Mouse (Mus musculus) myocyte (in vitro differentiated cells): ENCODE results near the gene Dtnb. TPM values are rescaled to one million over a fixed set of nuclear protein-coding genes. Genes with fewer than 3 reads are reported as not detected.

Experiments
- H3K27me3 ChIP-seq: one replicate; pipeline ENCODE4 v1.6.1; 2011; ENCODE audit not compliant: control insufficient read depth, insufficient read depth, insufficient read length
- H3K36me3 ChIP-seq: one replicate; pipeline ENCODE4 v1.6.1; 2011; ENCODE audit not compliant: control insufficient read depth, insufficient read depth
- H3K4me2 ChIP-seq: one replicate; pipeline ENCODE4 v1.6.1; 2011; ENCODE audit warnings: low read depth, control low read depth
- H3K4me3 ChIP-seq: one replicate; pipeline ENCODE4 v1.5.1; 2011; ENCODE audit warnings: mild to moderate bottlenecking, control low read depth, moderate library complexity
- H3K79me2 ChIP-seq: one replicate; pipeline ENCODE4 v1.6.1; 2011; ENCODE audit not compliant: control insufficient read depth, insufficient read depth
- H3ac ChIP-seq: one replicate; pipeline ENCODE4 v1.6.1; 2011; ENCODE audit not compliant: control insufficient read depth, insufficient read length
- CEBPB ChIP-seq: IDR thresholded peaks from 2 replicates; pipeline ENCODE4 v1.6.1; 2011; ENCODE audit warnings: mild to moderate bottlenecking, moderate library complexity; ENCODE audit not compliant: poor library complexity, insufficient read depth, severe bottlenecking
- E2F4 ChIP-seq: IDR thresholded peaks from one replicate; pipeline ENCODE4 v1.6.1; 2011; ENCODE audit warnings: mild to moderate bottlenecking, control low read depth, moderate library complexity; ENCODE audit not compliant: insufficient read depth
- MAX ChIP-seq: IDR thresholded peaks from one replicate; pipeline ENCODE4 v1.6.1; 2011; ENCODE audit warnings: low read depth, mild to moderate bottlenecking, control low read depth
- MYOD1 ChIP-seq, 3 experiments: IDR thresholded peaks; one replicate each; pipeline ENCODE4 v1.6.1; 2011; ENCODE audit warnings: control low read depth in 2 of 3, low read depth in 2 of 3, mild to moderate bottlenecking in 2 of 3, moderate library complexity in 1 of 3; ENCODE audit not compliant: insufficient read length in 2 of 3, control insufficient read depth in 1 of 3
- MYOG ChIP-seq, 3 experiments: IDR thresholded peaks; one replicate each; pipeline ENCODE4 v1.6.1; 2011; ENCODE audit warnings: control low read depth in 2 of 3, low read depth in 2 of 3, mild to moderate bottlenecking in 2 of 3; ENCODE audit not compliant: insufficient read length in 2 of 3, control insufficient read depth in 1 of 3, insufficient read depth in 1 of 3
- POLR2A ChIP-seq: IDR thresholded peaks from one replicate; pipeline ENCODE4 v1.6.1; 2011; ENCODE audit warnings: low read depth, mild to moderate bottlenecking, control low read depth, moderate library complexity; ENCODE audit not compliant: insufficient read length
- POLR2AphosphoS2 ChIP-seq: IDR thresholded peaks from one replicate; pipeline ENCODE4 v1.6.1; 2011; ENCODE audit warnings: low read depth, control low read depth; ENCODE audit not compliant: insufficient read length
- REST ChIP-seq: IDR thresholded peaks from one replicate; pipeline ENCODE4 v1.6.1; 2011; ENCODE audit warnings: mild to moderate bottlenecking, control low read depth, moderate library complexity; ENCODE audit not compliant: insufficient read depth, insufficient read length
- SRF ChIP-seq: IDR thresholded peaks from one replicate; pipeline ENCODE4 v1.6.1; 2011; ENCODE audit warnings: low read depth; ENCODE audit not compliant: control insufficient read depth, insufficient read length
- TCF12 ChIP-seq: IDR thresholded peaks from one replicate; pipeline ENCODE4 v1.6.1; 2011; ENCODE audit warnings: mild to moderate bottlenecking, control low read depth; ENCODE audit not compliant: poor library complexity, insufficient read depth, severe bottlenecking
- TCF3 ChIP-seq: IDR thresholded peaks from one replicate; pipeline ENCODE4 v1.6.1; 2011; ENCODE audit warnings: low read depth, control low read depth; ENCODE audit not compliant: insufficient read length
- USF1 ChIP-seq: IDR thresholded peaks from one replicate; pipeline ENCODE4 v1.6.1; 2011; ENCODE audit warnings: low read depth, mild to moderate bottlenecking, control low read depth, moderate library complexity
- polyA plus RNA-seq: library from polyadenylated mRNA; unstranded; fragments of >200 nt; fragmentation: generic; extraction: Trizol; gene quantifications from one replicate; pipeline ENCODE4 v1.2.1, GENCODE M21; 2012; ENCODE audit warnings: missing spikeins

The Dtnb gene
- polyA plus RNA-seq, 1 experiment = 5.5 TPM

GRCm38 (mm10) chr12:3776015-3776414 lies 203.8 kb downstream of the Dtnb start:
- no peak overlapping the region for H3K4me3 ChIP-seq
- no peak overlapping the region for H3ac ChIP-seq
- H3K27me3 ChIP-seq = no peaks in the 10 kb centered on the region
- H3K4me2 ChIP-seq = no peak overlapping the region
- H3K36me3 ChIP-seq = no peaks in the 10 kb centered on the region
- H3K79me2 ChIP-seq = no peaks in the 10 kb centered on the region
- no peak for TF ChIP-seq SRF
- no peak for TF ChIP-seq MAX
- no peak for TF ChIP-seq REST
- TF ChIP-seq TCF3 = no peak
- no peak for TF ChIP-seq CEBPB
- no peak for TF ChIP-seq E2F4
- no peak for TF ChIP-seq POLR2AphosphoS2
- no peak for TF ChIP-seq TCF12
- TF ChIP-seq POLR2A = no peak
- TF ChIP-seq USF1 = no peak
- TF ChIP-seq MYOD1 (IDR thresholded peaks at IDR 0.05; ENCODE audit: control insufficient read depth in 1 of 3, insufficient read length in 2 of 3, low read depth in 2 of 3) = no peak

- Histone ChIP-seq H3K4me3 (no peak overlapping the region), H3K79me2 (no peaks in the 10 kb centered on the region), H3ac (no peak overlapping the region), H3K4me2 (no peak overlapping the region), H3K36me3 (no peaks in the 10 kb centered on the region), H3K27me3 (no peaks in the 10 kb centered on the region)
- TF ChIP-seq MYOD1 (IDR thresholded peaks at IDR 0.05; ENCODE audit: control insufficient read depth in 1 of 3, insufficient read length in 2 of 3, low read depth in 2 of 3) (no peak), POLR2A (no peak), MYOG (IDR thresholded peaks at IDR 0.05; ENCODE audit: control insufficient read depth in 1 of 3, insufficient read depth in 1 of 3, insufficient read length in 2 of 3, low read depth in 2 of 3) (no peak), USF1 (no peak), MAX (no peak), POLR2AphosphoS2 (no peak), E2F4 (no peak), REST (no peak), SRF (no peak), TCF12 (no peak), TCF3 (no peak), CEBPB (no peak)
These were observed 205.5 kb downstream of the Dtnb start for GRCm38 (mm10) chr12:3777682-3778081.

- TF ChIP-seq USF1 = no peak
- no peak for TF ChIP-seq E2F4
- TF ChIP-seq TCF3 = no peak
- TF ChIP-seq MYOG (IDR thresholded peaks at IDR 0.05; ENCODE audit: control insufficient read depth in 1 of 3, insufficient read depth in 1 of 3, insufficient read length in 2 of 3, low read depth in 2 of 3) = no peak
- no peak for TF ChIP-seq CEBPB
- TF ChIP-seq MAX = no peak
- TF ChIP-seq MYOD1 (IDR thresholded peaks at IDR 0.05; ENCODE audit: control insufficient read depth in 1 of 3, insufficient read length in 2 of 3, low read depth in 2 of 3) = no peak
- no peak for TF ChIP-seq SRF
- no peak for TF ChIP-seq REST
- no peak for TF ChIP-seq POLR2A
- H3K27me3 ChIP-seq = no peaks in the 10 kb centered on the region
- no peaks in the 10 kb centered on the region for H3K79me2 ChIP-seq
- H3ac ChIP-seq = no peak overlapping the region
- no peaks in the 10 kb centered on the region for H3K36me3 ChIP-seq
- H3K4me2 ChIP-seq = no peak overlapping the region
- H3K4me3 ChIP-seq = no peak overlapping the region
These were observed 206.1 kb downstream of the Dtnb start for GRCm38 (mm10) chr12:3778286-3778685.

GRCm38 (mm10) chr12:3779639-3780038 lies 207.5 kb downstream of the Dtnb start:
- Histone ChIP-seq H3ac (no peak overlapping the region), H3K4me3 (no peak overlapping the region), H3K4me2 (no peak overlapping the region), H3K27me3 (no peaks in the 10 kb centered on the region), H3K79me2 (no peaks in the 10 kb centered on the region), H3K36me3 (no peaks in the 10 kb centered on the region)
- no peak for TF ChIP-seq CEBPB
- no peak for TF ChIP-seq POLR2AphosphoS2
- no peak for TF ChIP-seq USF1

GRCm38 (mm10) chr12:3780405-3780891 lies 208.3 kb downstream of the Dtnb start:
- TF ChIP-seq MYOD1 (IDR thresholded peaks at IDR 0.05; ENCODE audit: control insufficient read depth in 1 of 3, insufficient read length in 2 of 3, low read depth in 2 of 3) (no peak), SRF (no peak), MYOG (IDR thresholded peaks at IDR 0.05; ENCODE audit: control insufficient read depth in 1 of 3, insufficient read depth in 1 of 3, insufficient read length in 2 of 3, low read depth in 2 of 3) (no peak)
- no peak overlapping the region for H3K4me3 ChIP-seq
- no peak overlapping the region for H3K4me2 ChIP-seq

More at GRCm38 (mm10) chr12:3780405-3780891, 208.3 kb downstream of the Dtnb start:
- Histone ChIP-seq H3K79me2 (no peaks in the 10 kb centered on the region), H3K27me3 (no peaks in the 10 kb centered on the region), H3ac (no peak overlapping the region), H3K36me3 (no peaks in the 10 kb centered on the region)
